Mouse (Mus musculus): ENCODE results near the gene Npdc1. TPM values are rescaled to one million over a fixed set of nuclear protein-coding genes. Genes with fewer than 3 reads are reported as not detected.

The Npdc1 gene
- 263 and 331 TPM in 2 replicates for polyA plus RNA-seq (2014; fragmentation: Nextera tagmentation; extraction: Ambion mirVana)

GRCm38 (mm10) chr2:25399051-25399450, at the start of gene Npdc1:
Gene Npdc1 (plus strand): TSS chr2:25399351.
- Histone ChIP-seq H3K27me3 (replicated peaks; ENCODE audit: control insufficient read depth, insufficient read depth, low read length) (peaks cover 51% of the 10 kb centered on the region), H3K9me3 (replicated peaks; ENCODE audit: control insufficient read depth, low read length) (no peaks in the 10 kb centered on the region), H3K4me2 (ENCODE audit: low read length) (no peak within 1 kb of the TSS), H3K36me3 (ENCODE audit: control insufficient read depth, insufficient read depth, low read length) (no peaks in the 10 kb centered on the region), H3K27ac (ENCODE audit: low read depth, low read length) (no peak within 1 kb of the TSS), H3K9ac (ENCODE audit: low read length) (no peak within 1 kb of the TSS; the same call in 1 of the 2 replicates), H3K4me3 (ENCODE audit: low read depth, low read length) (no peak within 1 kb of the TSS), H3K4me1 (ENCODE audit: control insufficient read depth, insufficient read depth, low read length) (peaks cover 10% of the 10 kb centered on the region)
- 60% methylated on average over 8 of the region's 8 CpGs for WGBS
- ATAC-seq (no peak), DNase-seq (ENCODE audit: low spot score) (no peak)

- 97% methylated on average over 4 of the region's 4 CpGs for WGBS
- Histone ChIP-seq H3K4me2 (ENCODE audit: low read length) (no peak overlapping the region), H3K4me3 (ENCODE audit: low read depth, low read length) (no peak overlapping the region), H3K4me1 (ENCODE audit: control insufficient read depth, insufficient read depth, low read length) (no peaks in the 10 kb centered on the region), H3K9me3 (replicated peaks; ENCODE audit: control insufficient read depth, low read length) (no peaks in the 10 kb centered on the region), H3K27ac (ENCODE audit: low read depth, low read length) (no peak overlapping the region), H3K27me3 (replicated peaks; ENCODE audit: control insufficient read depth, insufficient read depth, low read length) (no peaks in the 10 kb centered on the region), H3K9ac (ENCODE audit: low read length) (no peak overlapping the region), H3K36me3 (ENCODE audit: control insufficient read depth, insufficient read depth, low read length) (peaks cover 92% of the 10 kb centered on the region)
- DNase-seq (ENCODE audit: low spot score): no peak
- ATAC-seq: no peak
Measured at GRCm38 (mm10) chr2:25349499-25349898, 49.7 kb upstream of the Npdc1 start.

GRCm38 (mm10) chr2:25350701-25351100, 48.5 kb upstream of the Npdc1 start:
- DNase-seq (ENCODE audit: low spot score): no peak
- Histone ChIP-seq H3K36me3 (ENCODE audit: control insufficient read depth, insufficient read depth, low read length) (peaks cover 80% of the 10 kb centered on the region), H3K4me3 (ENCODE audit: low read depth, low read length) (no peak overlapping the region), H3K27me3 (replicated peaks; ENCODE audit: control insufficient read depth, insufficient read depth, low read length) (no peaks in the 10 kb centered on the region), H3K4me2 (ENCODE audit: low read length) (no peak overlapping the region), H3K27ac (ENCODE audit: low read depth, low read length) (no peak overlapping the region), H3K4me1 (ENCODE audit: control insufficient read depth, insufficient read depth, low read length) (peaks cover 2% of the 10 kb centered on the region), H3K9ac (ENCODE audit: low read length) (no peak overlapping the region), H3K9me3 (replicated peaks; ENCODE audit: control insufficient read depth, low read length) (no peaks in the 10 kb centered on the region)
- ATAC-seq: no peak
- WGBS: 95% methylated on average over 3 of the region's 3 CpGs

- ATAC-seq (no peak), DNase-seq (ENCODE audit: low spot score) (no peak)
- H3K27ac ChIP-seq (ENCODE audit: low read depth, low read length): no peak overlapping the region
- H3K9ac ChIP-seq (ENCODE audit: low read length): no peak overlapping the region
- 91% methylated on average over 6 of the region's 6 CpGs for WGBS
- H3K36me3 ChIP-seq (ENCODE audit: control insufficient read depth, insufficient read depth, low read length): peaks cover 45% of the 10 kb centered on the region
- no peak overlapping the region for H3K4me2 ChIP-seq (ENCODE audit: low read length)
- no peaks in the 10 kb centered on the region for H3K9me3 ChIP-seq (replicated peaks; ENCODE audit: control insufficient read depth, low read length)
- peaks cover 9% of the 10 kb centered on the region for H3K4me1 ChIP-seq (ENCODE audit: control insufficient read depth, insufficient read depth, low read length)
- no peaks in the 10 kb centered on the region for H3K27me3 ChIP-seq (replicated peaks; ENCODE audit: control insufficient read depth, insufficient read depth, low read length)
- no peak overlapping the region for H3K4me3 ChIP-seq (ENCODE audit: low read depth, low read length)
Measured at GRCm38 (mm10) chr2:25354211-25354610, 44.9 kb upstream of the Npdc1 start.

- WGBS: 39% methylated on average over 18 of the region's 18 CpGs
- no peaks in the 10 kb centered on the region for H3K27me3 ChIP-seq (replicated peaks; ENCODE audit: control insufficient read depth, insufficient read depth, low read length)
- H3K4me2 ChIP-seq (ENCODE audit: low read length): peak overlapping the region; percentile 94
- peaks cover 9% of the 10 kb centered on the region for H3K4me1 ChIP-seq (ENCODE audit: control insufficient read depth, insufficient read depth, low read length)
- no peak for DNase-seq (ENCODE audit: low spot score)
- H3K4me3 ChIP-seq (ENCODE audit: low read depth, low read length): peak overlapping the region; percentile 52
- peak overlapping the region; percentile 64 for H3K9ac ChIP-seq (ENCODE audit: low read length)
- peaks cover 31% of the 10 kb centered on the region for H3K36me3 ChIP-seq (ENCODE audit: control insufficient read depth, insufficient read depth, low read length)
- H3K9me3 ChIP-seq (replicated peaks; ENCODE audit: control insufficient read depth, low read length): no peaks in the 10 kb centered on the region
- no peak for ATAC-seq
- H3K27ac ChIP-seq (ENCODE audit: low read depth, low read length): no peak overlapping the region
Measured at GRCm38 (mm10) chr2:25355419-25356066, 43.6 kb upstream of the Npdc1 start.

- WGBS: 2% methylated on average over 13 of the region's 13 CpGs
- DNase-seq (ENCODE audit: low spot score): peak; percentile 91
Measured at GRCm38 (mm10) chr2:25356208-25357079, 42.7 kb upstream of the Npdc1 start, which contains the start of gene Dpp7. Gene Dpp7 (minus strand): TSS chr2:25356359.

GRCm38 (mm10) chr2:25359848-25360247, 39.3 kb upstream of the Npdc1 start:
- ATAC-seq (no peak), DNase-seq (ENCODE audit: low spot score) (no peak)
- H3K4me2 ChIP-seq (ENCODE audit: low read length): no peak overlapping the region
- 82% methylated on average over 4 of the region's 4 CpGs for whole genome bisulfite sequencing
- H3K27ac ChIP-seq (ENCODE audit: low read depth, low read length): no peak overlapping the region
- peaks cover 9% of the 10 kb centered on the region for H3K27me3 ChIP-seq (replicated peaks; ENCODE audit: control insufficient read depth, insufficient read depth, low read length)
- no peaks in the 10 kb centered on the region for H3K36me3 ChIP-seq (ENCODE audit: control insufficient read depth, insufficient read depth, low read length)
- H3K9me3 ChIP-seq (replicated peaks; ENCODE audit: control insufficient read depth, low read length): no peaks in the 10 kb centered on the region
- H3K4me3 ChIP-seq (ENCODE audit: low read depth, low read length): no peak overlapping the region
- H3K4me1 ChIP-seq (ENCODE audit: control insufficient read depth, insufficient read depth, low read length): peaks cover 9% of the 10 kb centered on the region
- H3K9ac ChIP-seq (ENCODE audit: low read length): no peak overlapping the region

More at GRCm38 (mm10) chr2:25356208-25357079, 42.7 kb upstream of the Npdc1 start, which contains the start of gene Dpp7:
- Histone ChIP-seq H3K27me3 (replicated peaks; ENCODE audit: control insufficient read depth, insufficient read depth, low read length) (no peaks in the 10 kb centered on the region), H3K27ac (ENCODE audit: low read depth, low read length) (no peak within 1 kb of the TSS), H3K9me3 (replicated peaks; ENCODE audit: control insufficient read depth, low read length) (no peaks in the 10 kb centered on the region), H3K9ac (ENCODE audit: low read length) (peak within 1 kb of the TSS; percentile 64), H3K36me3 (ENCODE audit: control insufficient read depth, insufficient read depth, low read length) (peaks cover 22% of the 10 kb centered on the region), H3K4me1 (ENCODE audit: control insufficient read depth, insufficient read depth, low read length) (peaks cover 9% of the 10 kb centered on the region), H3K4me3 (ENCODE audit: low read depth, low read length) (peak within 1 kb of the TSS; percentile 52), H3K4me2 (ENCODE audit: low read length) (peak within 1 kb of the TSS; percentile 94)
- peak; percentile 89 for ATAC-seq

- Histone ChIP-seq H3K4me1 (ENCODE audit: control insufficient read depth, insufficient read depth, low read length) (no peaks in the 10 kb centered on the region), H3K27ac (ENCODE audit: low read depth, low read length) (no peak overlapping the region), H3K4me2 (ENCODE audit: low read length) (no peak overlapping the region), H3K9me3 (replicated peaks; ENCODE audit: control insufficient read depth, low read length) (no peaks in the 10 kb centered on the region), H3K27me3 (replicated peaks; ENCODE audit: control insufficient read depth, insufficient read depth, low read length) (peaks cover 22% of the 10 kb centered on the region), H3K36me3 (ENCODE audit: control insufficient read depth, insufficient read depth, low read length) (no peaks in the 10 kb centered on the region), H3K9ac (ENCODE audit: low read length) (no peak overlapping the region), H3K4me3 (ENCODE audit: low read depth, low read length) (no peak overlapping the region)
- DNase-seq (ENCODE audit: low spot score): no peak
- no peak for ATAC-seq
- WGBS: 63% methylated on average over 13 of the region's 13 CpGs
Measured at GRCm38 (mm10) chr2:25363478-25364178, 35.5 kb upstream of the Npdc1 start.
